Mouse (Mus musculus) intestine, embryonic 16.5 days (tissue): ENCODE results near the gene Tdrd7. TPM values are rescaled to one million over a fixed set of nuclear protein-coding genes. Genes with fewer than 3 reads are reported as not detected.

Experiments
- ATAC-seq: fragments of 200-750 bp; cut with Nextera tagmentation; 2 replicates; pipeline ENCODE4 v1.8.0; 2017; ENCODE audit warnings: moderate TSS enrichment, moderate library complexity
- H3K27ac ChIP-seq: fragments of 300-500 bp; sonication (generic); 2 replicates; pipeline ENCODE4 v1.5.1; 2014; ENCODE audit warnings: mild to moderate bottlenecking, low read length
- H3K27me3 ChIP-seq: fragments of 300-500 bp; sonication (generic); replicated peaks from 2 replicates; pipeline ENCODE4 v1.6.1; 2014; ENCODE audit warnings: low read length, control low read depth, mixed read lengths; ENCODE audit not compliant: control insufficient read depth, insufficient read depth
- H3K36me3 ChIP-seq: fragments of 300-500 bp; sonication (generic); 2 replicates; pipeline ENCODE4 v1.6.1; 2014; ENCODE audit warnings: low read length, control low read depth; ENCODE audit not compliant: control insufficient read depth, insufficient read depth
- H3K4me1 ChIP-seq: fragments of 300-500 bp; sonication (generic); 2 replicates; pipeline ENCODE4 v1.6.1; 2014; ENCODE audit warnings: low read length, control low read depth, mixed read lengths; ENCODE audit not compliant: control insufficient read depth, insufficient read depth
- H3K4me2 ChIP-seq: fragments of 300-500 bp; sonication (generic); 2 replicates; pipeline ENCODE4 v1.6.1; 2014; ENCODE audit warnings: low read depth, low read length, control low read depth
- H3K4me3 ChIP-seq: fragments of 300-500 bp; sonication (generic); 2 replicates; pipeline ENCODE4 v1.5.1; 2014; ENCODE audit warnings: mild to moderate bottlenecking, low read length
- H3K9ac ChIP-seq: fragments of 300-500 bp; sonication (generic); 2 replicates; pipeline ENCODE4 v1.6.1; 2014; ENCODE audit warnings: low read depth, low read length
- H3K9me3 ChIP-seq: fragments of 300-500 bp; sonication (generic); 2 replicates; pipeline ENCODE4 v1.6.1; 2016; ENCODE audit warnings: low read length, control low read depth; ENCODE audit not compliant: control insufficient read depth
- WGBS: fragments of 180-500 bp; shearing (Covaris S2); extraction: QIAGEN DNeasy Blood & Tissue Kit; methylation state at CpG from one replicate; pipeline ENCODE4 v1.1.7; 2014; 5-methylcytosine and 5-hydroxymethylcytosine counted together
- polyA plus RNA-seq: library from polyadenylated mRNA; unstranded; fragments of >200 nt; fragmentation: Nextera tagmentation; extraction: Ambion mirVana; gene quantifications from 2 replicates; pipeline ENCODE4 v1.2.1, GENCODE M21; 2015

Tdrd7 gene
- polyA plus RNA-seq: 31.5 and 36.6 TPM in 2 replicates

GRCm38 (mm10) chr4:45964771-45965439 is at the start of gene Tdrd7:
Tdrd7 (plus strand) TSS chr4:45965334.
- H3K27ac ChIP-seq: peak within 1 kb of the TSS; percentile 79
- peaks cover 32% of the 10 kb centered on the region for H3K4me1 ChIP-seq
- 51% methylated on average over 10 of the region's 10 CpGs for WGBS
- H3K4me3 ChIP-seq: no peak within 1 kb of the TSS
- ATAC-seq: 0 out of 2 replicates have a peak, but pooled peaks have one; percentile 19
- no peaks in the 10 kb centered on the region for H3K9me3 ChIP-seq
- no peaks in the 10 kb centered on the region for H3K36me3 ChIP-seq
- H3K9ac ChIP-seq: peak within 1 kb of the TSS; percentile 6; the same call in 1 of the 2 replicates
- H3K27me3 ChIP-seq: no peaks in the 10 kb centered on the region
- peak within 1 kb of the TSS; percentile 7 for H3K4me2 ChIP-seq

- Histone ChIP-seq H3K27me3 (no peaks in the 10 kb centered on the region), H3K4me3 (no peak overlapping the region), H3K4me2 (no peak overlapping the region), H3K9ac (no peak overlapping the region), H3K36me3 (no peaks in the 10 kb centered on the region), H3K27ac (no peak overlapping the region), H3K4me1 (no peaks in the 10 kb centered on the region), H3K9me3 (no peaks in the 10 kb centered on the region)
- ATAC-seq: no peak
- WGBS: 73% methylated on average over 7 of the region's 7 CpGs
Measured at GRCm38 (mm10) chr4:45917091-45917490, 48.0 kb upstream of the Tdrd7 start.

DNA sequence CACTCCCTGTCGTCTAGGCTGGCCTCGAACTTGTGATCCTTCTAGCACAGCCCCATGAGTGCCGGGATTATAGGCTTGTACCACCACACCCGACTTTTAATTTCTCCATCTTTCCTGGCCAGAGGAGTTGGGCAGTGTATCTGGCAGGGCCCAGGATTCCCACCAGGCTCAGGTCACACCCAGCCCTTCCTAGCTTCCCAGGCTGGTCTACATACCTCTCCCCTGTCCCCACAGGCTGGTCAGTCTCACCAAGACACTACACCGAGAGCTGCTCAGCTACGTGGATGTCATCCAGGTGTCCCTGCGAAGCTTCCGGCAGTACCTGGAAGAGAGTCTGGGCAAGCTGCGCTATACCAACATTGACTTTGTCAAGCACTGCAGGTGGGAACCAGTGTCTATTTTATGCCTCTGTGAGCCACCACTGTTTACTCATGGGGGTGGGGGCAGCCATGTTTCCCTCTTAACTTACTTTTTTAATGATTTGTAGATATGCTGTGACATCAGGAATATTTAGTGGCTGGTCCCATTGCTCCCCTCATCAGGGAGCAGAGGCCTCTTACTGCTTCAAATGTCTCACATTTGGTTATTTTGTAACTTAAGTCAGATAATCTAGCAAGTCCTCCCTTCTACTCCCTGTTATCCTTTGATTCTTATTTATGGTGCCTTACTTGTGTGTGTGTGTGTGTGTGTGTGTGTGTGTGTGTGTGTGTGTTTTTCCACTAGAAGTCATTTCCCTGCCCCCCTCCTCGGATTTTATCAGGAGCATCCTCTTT is 43.3 kb upstream of the Tdrd7 start:
- Histone ChIP-seq H3K4me3 (no peak overlapping the region), H3K27ac (no peak overlapping the region), H3K36me3 (no peaks in the 10 kb centered on the region), H3K27me3 (no peaks in the 10 kb centered on the region), H3K9me3 (no peaks in the 10 kb centered on the region), H3K4me2 (no peak overlapping the region), H3K9ac (no peak overlapping the region), H3K4me1 (no peaks in the 10 kb centered on the region)
- no peak for ATAC-seq
- 75% methylated on average over 10 of the region's 10 CpGs for WGBS

DNA sequence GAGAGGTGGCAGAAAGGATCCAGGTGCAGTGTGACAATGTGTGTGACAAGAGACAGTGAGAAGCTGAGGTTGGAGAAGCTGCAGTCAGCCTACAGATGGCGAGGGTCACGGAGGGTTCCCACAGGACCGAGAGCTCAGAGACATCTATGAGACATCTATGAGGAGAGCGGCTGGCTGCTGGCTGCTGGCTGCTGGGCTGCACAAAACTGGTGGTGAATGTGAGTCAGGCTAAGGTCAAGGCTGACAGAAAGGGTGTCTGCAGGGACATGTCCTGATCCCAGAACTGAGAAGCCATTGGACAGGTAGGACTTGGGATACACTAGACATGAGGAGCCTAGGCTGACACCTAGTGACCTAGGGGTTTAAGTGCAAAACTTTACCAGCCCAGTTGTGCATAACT is 41.1 kb upstream of the Tdrd7 start:
- H3K4me3 ChIP-seq: no peak overlapping the region
- no peak overlapping the region for H3K9ac ChIP-seq
- ATAC-seq: no peak
- WGBS: 87% methylated on average over 4 of the region's 4 CpGs
- no peaks in the 10 kb centered on the region for H3K4me1 ChIP-seq
- no peak overlapping the region for H3K27ac ChIP-seq
- H3K4me2 ChIP-seq: no peak overlapping the region
- H3K36me3 ChIP-seq: no peaks in the 10 kb centered on the region
- no peaks in the 10 kb centered on the region for H3K9me3 ChIP-seq
- no peaks in the 10 kb centered on the region for H3K27me3 ChIP-seq

DNA sequence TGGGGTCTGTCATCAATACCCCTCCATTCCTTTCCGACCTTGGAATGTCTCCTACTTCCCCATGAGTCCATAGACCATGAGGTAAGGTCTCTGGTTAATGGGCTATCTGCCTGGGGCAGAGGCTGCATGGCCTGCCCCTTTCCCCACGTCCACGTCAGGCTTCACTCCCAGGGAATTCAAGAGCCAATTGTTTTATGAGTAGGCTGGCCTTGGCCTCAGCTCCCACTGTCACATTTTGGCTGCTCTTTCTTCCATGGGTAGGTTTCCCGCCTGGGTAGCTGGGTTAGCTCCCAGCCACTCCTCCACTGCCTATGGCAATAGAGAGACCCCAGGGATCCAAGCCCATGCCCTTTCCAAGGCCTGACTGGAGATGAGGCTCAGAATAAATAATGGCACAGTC is 36.6 kb upstream of the Tdrd7 start:
- H3K27ac ChIP-seq: no peak overlapping the region
- 79% methylated on average over 4 of the region's 4 CpGs for WGBS
- no peak for ATAC-seq

GRCm38 (mm10) chr4:45941628-45942044 is 23.5 kb upstream of the Tdrd7 start:
- no peaks in the 10 kb centered on the region for H3K27me3 ChIP-seq
- 0 out of 2 replicates have a peak overlapping the region, but pooled peaks have one; percentile 5 for H3K4me2 ChIP-seq
- H3K36me3 ChIP-seq: no peaks in the 10 kb centered on the region
- no peak overlapping the region for H3K27ac ChIP-seq
- no peak overlapping the region for H3K9ac ChIP-seq
- WGBS: 30% methylated on average over 13 of the region's 13 CpGs
- H3K9me3 ChIP-seq: no peaks in the 10 kb centered on the region
- no peak for ATAC-seq
- H3K4me1 ChIP-seq: no peaks in the 10 kb centered on the region
- no peak overlapping the region for H3K4me3 ChIP-seq

More for the DNA sequence above, 36.6 kb upstream of the Tdrd7 start:
- no peak overlapping the region for H3K4me2 ChIP-seq
- H3K4me3 ChIP-seq: no peak overlapping the region
- no peaks in the 10 kb centered on the region for H3K9me3 ChIP-seq
- H3K36me3 ChIP-seq: no peaks in the 10 kb centered on the region
- no peaks in the 10 kb centered on the region for H3K27me3 ChIP-seq
- H3K4me1 ChIP-seq: no peaks in the 10 kb centered on the region
- H3K9ac ChIP-seq: no peak overlapping the region

DNA sequence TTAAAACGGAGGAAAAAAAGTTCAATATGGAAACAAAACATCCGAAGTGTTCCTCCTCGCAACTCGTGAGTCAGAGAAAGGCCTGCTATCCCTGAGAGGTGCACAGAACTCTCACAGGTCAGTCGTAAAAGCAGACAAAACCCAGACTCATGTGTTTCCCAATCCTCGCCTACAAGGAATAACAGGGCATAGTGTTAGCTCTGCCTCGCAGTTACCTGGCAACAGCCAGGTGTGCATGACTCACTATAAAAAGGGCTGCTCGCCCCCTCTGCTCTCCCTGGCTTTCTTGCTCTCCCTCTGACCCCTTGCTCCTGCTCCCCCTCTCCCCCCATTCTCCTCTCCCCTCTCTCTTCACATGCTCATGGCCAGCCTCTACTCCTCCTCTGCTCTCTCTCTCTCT is 17.4 kb upstream of the Tdrd7 start:
- Histone ChIP-seq H3K36me3 (no peaks in the 10 kb centered on the region), H3K4me1 (no peaks in the 10 kb centered on the region; the same call in 1 of the 2 replicates), H3K9me3 (no peaks in the 10 kb centered on the region), H3K4me3 (no peak overlapping the region), H3K4me2 (no peak overlapping the region), H3K27me3 (no peaks in the 10 kb centered on the region), H3K27ac (no peak overlapping the region), H3K9ac (no peak overlapping the region)
- peak; percentile 64; the same call in 1 of the 2 replicates for ATAC-seq
- 50% methylated on average over 8 of the region's 8 CpGs for WGBS

DNA sequence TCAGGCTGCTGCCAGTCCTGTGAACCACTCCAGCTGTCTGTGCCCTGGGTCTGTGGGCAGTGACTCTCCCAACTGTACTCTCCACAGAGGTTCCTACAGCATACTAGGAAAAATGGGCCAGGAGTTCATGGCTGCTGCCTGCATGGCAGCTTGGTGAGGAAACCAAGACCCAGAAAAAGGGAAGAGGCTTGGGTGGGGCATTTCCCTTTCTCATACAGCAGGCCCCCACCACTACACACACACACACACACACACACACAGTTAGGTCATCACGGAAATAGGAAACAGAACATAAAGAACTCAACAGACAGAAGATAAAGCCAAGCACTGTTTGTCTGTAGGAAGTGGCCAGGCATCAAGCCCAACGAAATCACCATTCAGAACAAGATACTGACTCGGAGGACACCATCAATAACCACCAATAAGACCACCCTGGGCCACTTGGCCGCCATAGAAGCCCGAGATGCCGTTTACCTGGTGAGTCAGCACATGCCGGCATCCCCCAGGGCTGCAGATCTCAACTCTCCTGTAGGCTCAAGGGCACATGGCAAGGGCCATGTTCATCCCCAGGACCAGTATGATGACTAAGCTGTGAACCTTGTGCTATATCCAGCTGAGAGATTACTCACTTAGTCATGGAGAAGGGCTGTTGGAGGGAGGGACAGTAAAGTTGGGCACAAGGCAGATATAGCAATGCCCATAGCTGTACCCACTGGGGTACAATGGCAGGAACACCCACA is 15.9 kb upstream of the Tdrd7 start:
- no peaks in the 10 kb centered on the region for H3K36me3 ChIP-seq
- H3K9ac ChIP-seq: no peak overlapping the region
- no peaks in the 10 kb centered on the region; the same call in 1 of the 2 replicates for H3K4me1 ChIP-seq
- no peaks in the 10 kb centered on the region for H3K27me3 ChIP-seq
- ATAC-seq: peak; percentile 49; the same call in 1 of the 2 replicates
- H3K27ac ChIP-seq: no peak overlapping the region
- H3K9me3 ChIP-seq: no peaks in the 10 kb centered on the region
- no peak overlapping the region for H3K4me3 ChIP-seq
- no peak overlapping the region for H3K4me2 ChIP-seq
- WGBS: 83% methylated on average over 7 of the region's 7 CpGs

DNA sequence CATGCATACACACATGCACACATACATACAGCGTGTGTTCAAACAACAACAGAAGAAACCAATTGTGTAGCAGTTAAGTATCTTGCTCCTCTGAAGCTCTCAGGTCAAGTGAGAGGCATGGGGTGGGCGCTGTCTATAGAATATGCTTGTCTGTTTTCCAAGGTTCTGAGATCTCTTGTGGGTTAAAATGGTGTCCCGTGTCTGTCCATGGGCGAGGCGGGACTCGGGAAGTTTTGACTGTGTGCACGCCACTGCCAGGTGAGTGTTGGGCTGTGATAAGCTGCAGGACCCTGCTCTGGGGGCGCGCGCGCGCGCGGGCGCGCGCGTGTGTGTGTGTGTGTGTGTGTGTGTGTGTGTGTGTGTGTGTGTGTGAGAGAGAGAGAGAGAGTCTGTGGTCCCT is 13.3 kb upstream of the Tdrd7 start:
- Histone ChIP-seq H3K36me3 (no peaks in the 10 kb centered on the region), H3K9ac (no peak overlapping the region), H3K4me2 (no peak overlapping the region), H3K4me1 (no peaks in the 10 kb centered on the region; the same call in 1 of the 2 replicates), H3K27me3 (no peaks in the 10 kb centered on the region), H3K27ac (no peak overlapping the region), H3K4me3 (no peak overlapping the region), H3K9me3 (no peaks in the 10 kb centered on the region)
- 89% methylated on average over 18 of the region's 18 CpGs for WGBS
- ATAC-seq: no peak
